Comparison of ENCODE assay signal across 10 mouse cellular contexts in genomic region chr8:72646768-72647143, GRCm38 (mm10). TPM values are rescaled to one million over a fixed set of nuclear protein-coding genes. Genes with fewer than 3 reads are reported as not detected.
DNase-seq lines count a peak whose midpoint lies in the region; ATAC-seq lines count a peak whose summit lies in the region.
"Had no signal": no experiment of that assay in that cellular context is flagged by ENCODE, and none has a peak within 500 bp of the region (broad histone marks: within the 10 kb centered on the region; RNA-seq: fewer than 3 reads in every experiment).

No protein-coding gene starts in this region.

- no peaks in the 10 kb centered on the region for H3K27me3 ChIP-seq in heart, embryonic 12.5 days (replicated peaks)
- H3K27me3 ChIP-seq in megakaryocyte, embryonic 14.5 days (replicated peaks): no peaks in the 10 kb centered on the region
- H3K27me3 ChIP-seq in hindbrain, embryonic 15.5 days: no peaks in the 10 kb centered on the region
- H3K27me3 ChIP-seq in stomach, embryonic 15.5 days (replicated peaks): no peaks in the 10 kb centered on the region

- no peak for DNase-seq in heart, postnatal 10 days
- DNase-seq in left cerebral cortex, postnatal 4 days: no peak
- no peak for DNase-seq in MN1 (ENCODE audit: low spot score)

- no peaks in the 10 kb centered on the region for H3K36me3 ChIP-seq in heart, embryonic 12.5 days
- peaks cover 2% of the 10 kb centered on the region for H3K36me3 ChIP-seq in megakaryocyte, embryonic 14.5 days (replicated peaks; ENCODE audit: low read length)
- H3K36me3 ChIP-seq in hindbrain, embryonic 15.5 days: no peaks in the 10 kb centered on the region
- H3K36me3 ChIP-seq in stomach, embryonic 15.5 days: no peaks in the 10 kb centered on the region

- H3K4me1 ChIP-seq in heart, embryonic 12.5 days (replicated peaks): peaks cover 14% of the 10 kb centered on the region
- H3K4me1 ChIP-seq in megakaryocyte, embryonic 14.5 days: peaks cover 73% of the 10 kb centered on the region
- peaks cover 18% of the 10 kb centered on the region for H3K4me1 ChIP-seq in hindbrain, embryonic 15.5 days (replicated peaks)
- no peaks in the 10 kb centered on the region for H3K4me1 ChIP-seq in stomach, embryonic 15.5 days

- no peak overlapping the region for H3K9ac ChIP-seq in heart, embryonic 12.5 days
- H3K9ac ChIP-seq in hindbrain, embryonic 15.5 days: peak overlapping the region; percentile 19; the same call in 1 of the 2 replicates
- H3K9ac ChIP-seq in stomach, embryonic 15.5 days: no peak overlapping the region

- 71% methylated on average over 5 of the region's 5 CpGs for WGBS in heart, embryonic 12.5 days
- 65% methylated on average over 5 of the region's 5 CpGs for WGBS in hindbrain, embryonic 15.5 days
- WGBS in stomach, embryonic 15.5 days: 74% methylated on average over 5 of the region's 5 CpGs

- peak overlapping the region; percentile 70 for H3K27ac ChIP-seq in heart, embryonic 12.5 days (ENCODE audit: poor library complexity, severe bottlenecking)
- H3K27ac ChIP-seq in hindbrain, embryonic 15.5 days (replicated peaks): peak overlapping the region; percentile 83
- peak overlapping the region; percentile 16; the same call in 1 of the 2 replicates for H3K27ac ChIP-seq in stomach, embryonic 15.5 days

- intact Hi-C loops in heart, postnatal 10 days (cut with DNase I): no loop called here
- intact Hi-C loops in left cerebral cortex, postnatal 4 days (cut with DNase I): no loop called here

- no peaks in the 10 kb centered on the region for H3K9me3 ChIP-seq in heart, embryonic 12.5 days (replicated peaks)
- peaks cover 8% of the 10 kb centered on the region for H3K9me3 ChIP-seq in megakaryocyte, embryonic 14.5 days
- no peaks in the 10 kb centered on the region for H3K9me3 ChIP-seq in hindbrain, embryonic 15.5 days
- H3K9me3 ChIP-seq in stomach, embryonic 15.5 days: no peaks in the 10 kb centered on the region

- no peak overlapping the region for H3K4me3 ChIP-seq in heart, embryonic 12.5 days
- H3K4me3 ChIP-seq in megakaryocyte, embryonic 14.5 days (replicated peaks): peak overlapping the region; percentile 86
- H3K4me3 ChIP-seq in hindbrain, embryonic 15.5 days: 0 out of 2 replicates have a peak overlapping the region, but pooled peaks have one; percentile 2
- H3K4me3 ChIP-seq in stomach, embryonic 15.5 days (replicated peaks): no peak overlapping the region
- H3K4me3 ChIP-seq: erythroblast, embryonic 14.5 days had no signal

- peak; percentile 27; the same call in 1 of the 2 replicates for ATAC-seq in heart, embryonic 12.5 days (ENCODE audit: insufficient number of reproducible peaks, low FRiP score)
- no peak for ATAC-seq in megakaryocyte, adult 5-6 weeks (ENCODE audit: poor library complexity, severe bottlenecking)
- peak; percentile 47 for ATAC-seq in hindbrain, embryonic 15.5 days (ENCODE audit: low FRiP score, low read depth)
- ATAC-seq in stomach, embryonic 15.5 days (ENCODE audit: insufficient read depth, low FRiP score, low read depth): no peak

- H3K4me2 ChIP-seq in heart, embryonic 12.5 days: peak overlapping the region; percentile 27; the same call in 1 of the 2 replicates
- peak overlapping the region; percentile 37 for H3K4me2 ChIP-seq in hindbrain, embryonic 15.5 days
- H3K4me2 ChIP-seq in stomach, embryonic 15.5 days: no peak overlapping the region
- H3K4me2 ChIP-seq: liver, embryonic 11.5 days had no signal

RNA-seq across cellular contexts. Expression of gene Nwd1, which starts 0.2 kb away (rescaled TPM):
- polyA plus RNA-seq in heart, embryonic 12.5 days (2016; fragmentation: Nextera tagmentation; extraction: Ambion mirVana): 0.13 and 0.15 TPM in 2 replicates
- total RNA-seq in heart, postnatal 10 days (2021): under 1 TPM; 0.82 to 0.89 TPM
- polyA plus RNA-seq in megakaryocyte, embryonic 14.5 days (2012; ENCODE audit: insufficient read depth, low replicate concordance): 0.11 and 0.58 TPM in 2 replicates
- 0.09 and 0.11 TPM in 2 replicates for total RNA-seq in megakaryocyte, adult 5-6 weeks (2015)
- 0.55 and 0.61 TPM in 2 replicates for total RNA-seq in megakaryocyte, adult 5-6 weeks (2017)
- 2.3 and 2.9 TPM in 2 replicates for polyA plus RNA-seq in hindbrain, embryonic 15.5 days (2015; fragmentation: Nextera tagmentation; extraction: Ambion mirVana)
- 0.12 and 0.14 TPM in 2 replicates for polyA plus RNA-seq in stomach, embryonic 15.5 days (2015; fragmentation: Nextera tagmentation; extraction: Ambion mirVana)
- 10 to 100 TPM; 21.6 to 23.4 TPM for total RNA-seq in left cerebral cortex, postnatal 4 days (2021)
- polyA plus RNA-seq: erythroblast, embryonic 14.5 days; liver, embryonic 11.5 days had no signal

Comparison
In these comparisons a context has a peak if more than half of its experiments do, and no peak if none do; other contexts are left out.
1. ATAC-seq: peak in heart, embryonic 12.5 days (single experiment) and hindbrain, embryonic 15.5 days (single experiment); none in megakaryocyte, adult 5-6 weeks (single experiment) and stomach, embryonic 15.5 days (single experiment).
2. H3K27ac ChIP-seq: peak in every context shown above with its lines; median percentile 83 in hindbrain, embryonic 15.5 days; 70 in heart, embryonic 12.5 days; 16 in stomach, embryonic 15.5 days.
3. H3K4me3 ChIP-seq: peak in megakaryocyte, embryonic 14.5 days (single experiment) and hindbrain, embryonic 15.5 days (single experiment); none in heart, embryonic 12.5 days (single experiment) and stomach, embryonic 15.5 days (single experiment).